Mouse (Mus musculus): ENCODE results near the gene Siah1a. TPM values are rescaled to one million over a fixed set of nuclear protein-coding genes. Genes with fewer than 3 reads are reported as not detected.

Gene Siah1a
- total RNA-seq, 2 experiments from 2014 or later, result 22.2 to 46.2 TPM

- peak; percentile 76 for ATAC-seq (replicated peaks; ENCODE audit: low FRiP score, poor library complexity, severe bottlenecking)
Measured at GRCm38 (mm10) chr8:86745935-86746441, 254 bp upstream of the Siah1a start.

- peak; percentile 1; the same call in 1 of the 2 replicates for ATAC-seq (replicated peaks; ENCODE audit: low FRiP score, poor library complexity, severe bottlenecking)
Measured at GRCm38 (mm10) chr8:86744313-86745220, 1.2 kb downstream of the Siah1a start.

GRCm38 (mm10) chr8:86742605-86743345 lies 3.0 kb downstream of the Siah1a start:
- ATAC-seq (replicated peaks; ENCODE audit: low FRiP score, poor library complexity, severe bottlenecking), result no peak

- no peak for ATAC-seq (replicated peaks; ENCODE audit: low FRiP score, poor library complexity, severe bottlenecking)
Measured at GRCm38 (mm10) chr8:86741627-86742026, 4.1 kb downstream of the Siah1a start.

GRCm38 (mm10) chr8:86740899-86741298 lies 4.8 kb downstream of the Siah1a start:
- no peak for ATAC-seq (replicated peaks; ENCODE audit: low FRiP score, poor library complexity, severe bottlenecking)

GRCm38 (mm10) chr8:86735446-86736111 lies 10.2 kb downstream of the Siah1a start:
- ATAC-seq (replicated peaks; ENCODE audit: low FRiP score, poor library complexity, severe bottlenecking), result no peak

GRCm38 (mm10) chr8:86734954-86735353 lies 10.8 kb downstream of the Siah1a start:
- no peak for ATAC-seq (replicated peaks; ENCODE audit: low FRiP score, poor library complexity, severe bottlenecking)

- no peak for ATAC-seq (replicated peaks; ENCODE audit: low FRiP score, poor library complexity, severe bottlenecking)
Measured at GRCm38 (mm10) chr8:86734171-86734570, 11.6 kb downstream of the Siah1a start.

GRCm38 (mm10) chr8:86730860-86731259 lies 14.9 kb downstream of the Siah1a start:
- ATAC-seq (replicated peaks; ENCODE audit: low FRiP score, poor library complexity, severe bottlenecking), result no peak

- no peak for ATAC-seq (replicated peaks; ENCODE audit: low FRiP score, poor library complexity, severe bottlenecking)
Measured at GRCm38 (mm10) chr8:86730303-86730702, 15.4 kb downstream of the Siah1a start.

GRCm38 (mm10) chr8:86728224-86728950 lies 17.3 kb downstream of the Siah1a start:
- 0 out of 2 replicates have a peak, but pooled peaks have one; percentile 48 for ATAC-seq (replicated peaks; ENCODE audit: low FRiP score, poor library complexity, severe bottlenecking)

- ATAC-seq (replicated peaks; ENCODE audit: low FRiP score, poor library complexity, severe bottlenecking), result no peak
Measured at GRCm38 (mm10) chr8:86726959-86727358, 18.8 kb downstream of the Siah1a start.

GRCm38 (mm10) chr8:86721490-86721889 lies 24.2 kb downstream of the Siah1a start:
- ATAC-seq (replicated peaks; ENCODE audit: low FRiP score, poor library complexity, severe bottlenecking), result no peak

GRCm38 (mm10) chr8:86720756-86721459 lies 24.8 kb downstream of the Siah1a start:
- no peak for ATAC-seq (replicated peaks; ENCODE audit: low FRiP score, poor library complexity, severe bottlenecking)

- no peak for ATAC-seq (replicated peaks; ENCODE audit: low FRiP score, poor library complexity, severe bottlenecking)
Measured at GRCm38 (mm10) chr8:86719368-86719767, 26.4 kb downstream of the Siah1a start.

- ATAC-seq (replicated peaks; ENCODE audit: low FRiP score, poor library complexity, severe bottlenecking), result no peak
Measured at GRCm38 (mm10) chr8:86718332-86718994, 27.3 kb downstream of the Siah1a start.

GRCm38 (mm10) chr8:86713407-86714188 lies 32.1 kb downstream of the Siah1a start:
- ATAC-seq (replicated peaks; ENCODE audit: low FRiP score, poor library complexity, severe bottlenecking), result no peak

GRCm38 (mm10) chr8:86712594-86712993 lies 33.1 kb downstream of the Siah1a start:
- ATAC-seq (replicated peaks; ENCODE audit: low FRiP score, poor library complexity, severe bottlenecking), result no peak
